Mouse (Mus musculus) MEL (cell line): ENCODE results near the gene Psmg3. TPM values are rescaled to one million over a fixed set of nuclear protein-coding genes. Genes with fewer than 3 reads are reported as not detected.

Source experiments
- DNase-seq: peaks from one replicate; pipeline ENCODE4 v3.0.0; 2011; ENCODE audit warnings: low read depth, low spot score
- H3K27ac ChIP-seq: 2 replicates; pipeline ENCODE4 v1.5.1; 2012; ENCODE audit warnings: low read depth, mild to moderate bottlenecking, control low read depth, low read length, moderate library complexity; ENCODE audit not compliant: control insufficient read depth
- H3K27me3 ChIP-seq, 2 experiments: fragments of 150-350 bp in 1 of 2; sonication (generic) in 1 of 2; 2 replicates each; pipeline ENCODE4 v1.6.1; 2012; ENCODE audit warnings: low read length in 2 of 2, mild to moderate bottlenecking in 2 of 2, improper control_type of control experiment in 1 of 2, moderate library complexity in 1 of 2; ENCODE audit not compliant: insufficient read depth in 2 of 2, control insufficient read depth in 1 of 2
- H3K36me3 ChIP-seq, 2 experiments: 2 replicates each; pipeline ENCODE4 v1.6.1; 2012 to 2014; ENCODE audit warnings: low read length in 2 of 2, improper control_type of control experiment in 1 of 2, inconsistent platforms in 1 of 2, mild to moderate bottlenecking in 1 of 2; ENCODE audit not compliant: insufficient read depth in 2 of 2, control insufficient read depth in 1 of 2
- H3K4me1 ChIP-seq, 2 experiments: fragments of 150-350 bp in 1 of 2; sonication (generic) in 1 of 2; 2 replicates each; pipeline ENCODE4 v1.6.1; 2012; ENCODE audit warnings: low read length in 2 of 2, improper control_type of control experiment in 1 of 2, mild to moderate bottlenecking in 1 of 2; ENCODE audit not compliant: insufficient read depth in 2 of 2, control insufficient read depth in 1 of 2
- H3K4me3 ChIP-seq, 2 experiments: fragments of 150-350 bp in 1 of 2; sonication (generic) in 1 of 2; 2 replicates each; pipeline ENCODE4 v1.5.1; 2012; ENCODE audit warnings: low read depth in 2 of 2, low read length in 2 of 2, mild to moderate bottlenecking in 2 of 2, moderate library complexity in 2 of 2, control low read depth in 1 of 2, improper control_type of control experiment in 1 of 2; ENCODE audit not compliant: control insufficient read depth in 1 of 2, insufficient read depth in 1 of 2
- H3K79me2 ChIP-seq: 2 replicates; pipeline ENCODE4 v1.6.1; 2012; ENCODE audit warnings: mild to moderate bottlenecking, low read length, moderate library complexity; ENCODE audit not compliant: control insufficient read depth, poor library complexity, insufficient read depth
- H3K9ac ChIP-seq: 2 replicates; pipeline ENCODE4 v1.6.1; 2012; ENCODE audit warnings: low read depth, mild to moderate bottlenecking, control low read depth, low read length, moderate library complexity; ENCODE audit not compliant: control insufficient read depth, poor library complexity, severe bottlenecking
- H3K9me3 ChIP-seq: fragments of 150-350 bp; sonication (generic); replicated peaks from 2 replicates; pipeline ENCODE4 v1.6.1; 2012; ENCODE audit warnings: mild to moderate bottlenecking, low read length, improper control_type of control experiment, moderate library complexity; ENCODE audit not compliant: insufficient read depth
- BHLHE40 ChIP-seq: IDR thresholded peaks from 2 replicates; pipeline ENCODE4 v1.6.1; 2012; ENCODE audit warnings: low read depth, mild to moderate bottlenecking, inconsistent platforms, low read length, improper control_type of control experiment, borderline replicate concordance
- CTCF ChIP-seq, 3 experiments: IDR thresholded peaks in 2 of 3; conservative IDR thresholded peaks in 1 of 3; 2 replicates each; pipeline ENCODE4 v1.5.1; 2011 to 2012; ENCODE audit warnings: low read length in 3 of 3, low read depth in 2 of 3, mild to moderate bottlenecking in 2 of 3, improper control_type of control experiment in 1 of 3, inconsistent platforms in 1 of 3, mixed read lengths in 1 of 3, moderate library complexity in 1 of 3; ENCODE audit not compliant: control insufficient read depth in 1 of 3, insufficient read depth in 1 of 3, poor library complexity in 1 of 3, severe bottlenecking in 1 of 3
- EP300 ChIP-seq, 2 experiments: IDR thresholded peaks; 2 replicates each; pipeline ENCODE4 v1.6.1; 2011; ENCODE audit warnings: improper control_type of control experiment in 2 of 2, low read length in 2 of 2, low read depth in 1 of 2, mild to moderate bottlenecking in 1 of 2
- ETS1 ChIP-seq: IDR thresholded peaks from 2 replicates; pipeline ENCODE4 v1.6.1; 2012; ENCODE audit warnings: low read depth, mild to moderate bottlenecking, inconsistent platforms, low read length, improper control_type of control experiment, moderate library complexity
- HCFC1 ChIP-seq: IDR thresholded peaks from 2 replicates; pipeline ENCODE4 v1.6.1; 2012; ENCODE audit warnings: low read depth, mild to moderate bottlenecking, inconsistent platforms, low read length, improper control_type of control experiment, moderate library complexity
- MAX ChIP-seq: IDR thresholded peaks from 2 replicates; pipeline ENCODE4 v1.6.1; 2011; ENCODE audit warnings: low read length, improper control_type of control experiment
- MAZ ChIP-seq: IDR thresholded peaks from 2 replicates; pipeline ENCODE4 v1.6.1; 2012; ENCODE audit warnings: low read depth, mild to moderate bottlenecking, inconsistent platforms, low read length, improper control_type of control experiment
- NELFE ChIP-seq: IDR thresholded peaks from 2 replicates; pipeline ENCODE4 v1.6.1; 2011; ENCODE audit warnings: low read depth, low read length, improper control_type of control experiment
- NRF1 ChIP-seq: IDR thresholded peaks from 2 replicates; pipeline ENCODE4 v1.6.1; 2014; ENCODE audit warnings: low read depth, mild to moderate bottlenecking, inconsistent platforms, low read length, improper control_type of control experiment, moderate library complexity; ENCODE audit not compliant: poor library complexity, insufficient read depth, severe bottlenecking
- RAD21 ChIP-seq: IDR thresholded peaks from 2 replicates; pipeline ENCODE4 v1.6.1; 2011; ENCODE audit warnings: mild to moderate bottlenecking, low read depth, low read length, improper control_type of control experiment
- SMC3 ChIP-seq: IDR thresholded peaks from 2 replicates; pipeline ENCODE4 v1.6.1; 2011; ENCODE audit warnings: low read depth, low read length, improper control_type of control experiment
- TAL1 ChIP-seq: IDR thresholded peaks from 2 replicates; pipeline ENCODE4 v1.6.1; 2012; ENCODE audit warnings: mild to moderate bottlenecking, inconsistent platforms, low read length, moderate library complexity, mixed read lengths
- TBP ChIP-seq: IDR thresholded peaks from 2 replicates; pipeline ENCODE4 v1.8.0; 2011; ENCODE audit warnings: low read depth, low read length, improper control_type of control experiment
- TCF12 ChIP-seq: IDR thresholded peaks from 2 replicates; pipeline ENCODE4 v1.6.1; 2014; ENCODE audit warnings: low read depth, mild to moderate bottlenecking, inconsistent platforms, low read length, improper control_type of control experiment, moderate library complexity
- ZC3H11A ChIP-seq: IDR thresholded peaks from 2 replicates; pipeline ENCODE4 v1.6.1; 2012; ENCODE audit warnings: low read depth, mild to moderate bottlenecking, inconsistent platforms, low read length, improper control_type of control experiment
- polyA plus RNA-seq, 2 experiments: library from polyadenylated mRNA; stranded (reverse) in 1 of 2; unstranded in 1 of 2; fragments of >175 nt in 1 of 2; fragments of >200 nt in 1 of 2; gene quantifications; 2 replicates each; pipeline versions ENCODE4 v1.2.1 to v1.2.4; 2012; ENCODE audit warnings: low replicate concordance in 2 of 2, low read depth in 1 of 2; ENCODE audit not compliant: insufficient read length in 2 of 2, insufficient read depth in 1 of 2, missing spikeins in 1 of 2
- total RNA-seq: library from RNA; depleted of rRNA; stranded (reverse); fragments of 300-350 nt; gene quantifications from 2 replicates; pipeline ENCODE4 v1.2.3, GENCODE M21; 2012

Psmg3 gene
- total and polyA plus RNA-seq, 3 experiments = 75.4 to 81.9 TPM; not detected in 1

DNA sequence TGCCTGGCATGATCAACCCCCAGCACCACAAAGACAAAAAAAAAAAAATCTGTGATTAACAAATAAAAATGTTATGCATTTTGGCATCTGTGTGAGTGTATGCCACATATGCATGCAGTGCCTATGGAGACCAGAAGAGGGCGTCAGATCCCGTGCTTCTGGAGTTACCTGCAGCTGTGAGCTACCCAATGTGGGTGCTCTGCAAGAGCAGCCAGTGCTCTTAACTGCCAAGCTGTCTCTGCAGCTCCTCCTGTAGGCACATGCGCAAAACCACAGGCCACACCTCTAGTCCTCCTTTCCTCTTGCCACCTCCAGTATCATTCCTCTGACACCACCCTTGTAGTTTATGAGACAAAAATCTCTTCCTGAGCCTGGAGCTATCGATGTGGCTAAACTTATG is 17.3 kb downstream of the Psmg3 start:
- H3K9me3 ChIP-seq = no peaks in the 10 kb centered on the region
- H3K27ac ChIP-seq = no peak overlapping the region
- H3K27me3 ChIP-seq = no peaks in the 10 kb centered on the region
- H3K4me3 ChIP-seq = no peak overlapping the region
- no peak for TF ChIP-seq HCFC1
- TF ChIP-seq SMC3 = peak; percentile 30; the same call in 1 of the 2 replicates
- 0 out of 2 replicates have a peak, but pooled peaks have one; percentile 24 for TF ChIP-seq BHLHE40
- 0 out of 2 replicates have a peak, but pooled peaks have one; percentile 22 for TF ChIP-seq ETS1
- TF ChIP-seq ZC3H11A = no peak
- peak; percentile 20; the same call in 1 of the 2 replicates for TF ChIP-seq NRF1
- no peak for TF ChIP-seq NELFE
- peak; percentile 30; the same call in 1 of the 2 replicates for TF ChIP-seq MAX
- TF ChIP-seq RAD21 = peak; percentile 32
- peak; percentile 38 to 63 (median 61) for TF ChIP-seq CTCF (IDR thresholded peaks at IDR 0.05 in 2 of 3, conservative IDR thresholded peaks at IDR 0.05 in 1 of 3; ENCODE audit: control insufficient read depth in 1 of 3, insufficient read depth in 1 of 3, low read depth in 2 of 3, low read length in 3 of 3, poor library complexity in 1 of 3, severe bottlenecking in 1 of 3)
- H3K9ac ChIP-seq = no peak overlapping the region
- peak; percentile 67 for DNase-seq
- H3K36me3 ChIP-seq = peaks cover 0 to 16% of the 10 kb centered on the region in 2 experiments; a peak in 2 of 4 replicates
- peaks cover 4 to 26% of the 10 kb centered on the region in 2 experiments for H3K4me1 ChIP-seq
- H3K79me2 ChIP-seq = no peaks in the 10 kb centered on the region

DNA sequence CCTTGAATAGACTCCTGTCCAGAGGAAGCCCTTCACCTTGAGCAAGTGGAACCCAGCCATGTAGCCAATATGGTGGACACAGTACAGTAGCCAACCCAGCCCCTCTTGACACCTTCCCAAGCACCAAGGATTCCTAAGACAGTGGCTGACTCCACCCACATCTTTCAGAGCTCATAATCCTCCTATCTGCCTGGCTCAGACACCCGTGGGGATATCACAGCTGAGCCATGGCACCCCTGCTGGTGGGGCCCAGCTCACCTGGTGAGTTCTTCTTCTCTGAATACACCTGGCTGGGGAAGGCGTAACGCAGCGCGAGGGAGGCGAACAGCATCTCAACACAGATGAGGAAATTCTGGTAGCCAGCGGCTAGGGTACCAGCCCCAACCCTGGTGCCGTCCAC is 20.8 kb downstream of the Psmg3 start:
- Histone ChIP-seq H3K4me1 (peaks cover 6 to 32% of the 10 kb centered on the region in 2 experiments), H3K36me3 (peaks cover 0 to 20% of the 10 kb centered on the region in 2 experiments; a peak in 2 of 4 replicates)
- peak; percentile 31; the same call in 1 of the 2 replicates for TF ChIP-seq TAL1
- TF ChIP-seq MAX = no peak
- TF ChIP-seq TBP = no peak
- TF ChIP-seq HCFC1 = no peak
- TF ChIP-seq EP300 (IDR thresholded peaks at IDR 0.05; ENCODE audit: low read depth in 1 of 2, low read length in 2 of 2) = peak in 1 of 2 experiments; percentile 49; a peak in 2 of 4 replicates
- peak; percentile 33; the same call in 1 of the 2 replicates for TF ChIP-seq TCF12
- no peak; a peak in 1 of 6 replicates for TF ChIP-seq CTCF (IDR thresholded peaks at IDR 0.05 in 2 of 3, conservative IDR thresholded peaks at IDR 0.05 in 1 of 3; ENCODE audit: control insufficient read depth in 1 of 3, insufficient read depth in 1 of 3, low read depth in 2 of 3, low read length in 3 of 3, poor library complexity in 1 of 3, severe bottlenecking in 1 of 3)
- no peak for TF ChIP-seq MAZ
- TF ChIP-seq, all 39 proteins: peak for 3
- Histone ChIP-seq H3K79me2 (no peaks in the 10 kb centered on the region), H3K9ac (no peak overlapping the region), H3K9me3 (no peaks in the 10 kb centered on the region), H3K27me3 (no peaks in the 10 kb centered on the region), H3K27ac (no peak overlapping the region), H3K4me3 (no peak overlapping the region)
- no peak for DNase-seq
